Mouse (Mus musculus) gastrocnemius, adult 8-10 months (tissue): ENCODE data around the gene Traf3ip2. TPM values are rescaled to one million over a fixed set of nuclear protein-coding genes. Genes with fewer than 3 reads are reported as not detected.

ENCODE experiments used
- DNase-seq, 2 experiments: peaks; one replicate each; pipeline ENCODE4 v3.0.0; 2022; ENCODE audit warnings: low spot score in 2 of 2
- total RNA-seq, 4 experiments: library from RNA; stranded (reverse); gene quantifications; 2 replicates each; pipeline ENCODE4 v1.2.4; 2022

Gene Traf3ip2
- total RNA-seq, 4 experiments from 2014 or later: 2.8 to 6.3 (median 4.4) TPM

DNA sequence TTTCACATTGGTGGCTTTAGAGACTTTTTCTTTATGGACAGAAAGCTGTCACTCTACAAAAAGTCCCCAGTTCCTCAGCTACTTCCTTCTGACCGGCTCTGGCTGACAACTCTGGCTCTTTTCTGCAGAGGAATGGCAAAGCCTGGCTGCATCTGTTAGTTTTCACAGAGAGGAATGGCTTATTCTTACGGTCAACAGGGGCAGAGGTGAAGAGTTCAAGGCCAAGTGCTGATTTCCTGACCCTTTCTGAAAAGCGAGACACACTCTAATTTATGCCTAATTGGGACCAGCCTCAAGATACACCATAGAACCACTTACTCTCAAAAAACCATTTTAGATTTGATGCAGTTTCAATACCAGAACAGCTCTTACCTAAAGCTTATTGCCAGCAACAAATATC, 61.4 kb downstream of the Traf3ip2 start:
- no peak for DNase-seq

DNA sequence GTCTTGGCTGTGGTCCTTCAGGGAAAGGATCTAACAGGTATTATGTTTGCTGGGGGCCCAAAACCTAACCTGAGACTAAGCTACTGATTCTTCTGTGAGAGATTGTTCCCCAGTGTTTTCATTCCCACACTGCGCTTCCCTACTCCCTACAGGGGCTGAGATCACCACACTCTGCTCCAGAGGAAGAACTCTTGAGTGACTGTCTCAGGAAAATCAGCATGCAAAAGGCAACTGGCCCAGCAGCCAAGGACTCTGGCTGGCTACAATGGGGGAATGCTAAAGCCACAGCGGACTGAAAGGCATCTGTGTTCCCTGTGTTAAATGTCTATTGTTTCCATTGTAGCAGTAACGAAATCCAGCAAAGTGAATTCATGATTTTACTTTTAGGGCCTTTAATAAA, 62.0 kb downstream of the Traf3ip2 start:
- no peak for DNase-seq

DNA sequence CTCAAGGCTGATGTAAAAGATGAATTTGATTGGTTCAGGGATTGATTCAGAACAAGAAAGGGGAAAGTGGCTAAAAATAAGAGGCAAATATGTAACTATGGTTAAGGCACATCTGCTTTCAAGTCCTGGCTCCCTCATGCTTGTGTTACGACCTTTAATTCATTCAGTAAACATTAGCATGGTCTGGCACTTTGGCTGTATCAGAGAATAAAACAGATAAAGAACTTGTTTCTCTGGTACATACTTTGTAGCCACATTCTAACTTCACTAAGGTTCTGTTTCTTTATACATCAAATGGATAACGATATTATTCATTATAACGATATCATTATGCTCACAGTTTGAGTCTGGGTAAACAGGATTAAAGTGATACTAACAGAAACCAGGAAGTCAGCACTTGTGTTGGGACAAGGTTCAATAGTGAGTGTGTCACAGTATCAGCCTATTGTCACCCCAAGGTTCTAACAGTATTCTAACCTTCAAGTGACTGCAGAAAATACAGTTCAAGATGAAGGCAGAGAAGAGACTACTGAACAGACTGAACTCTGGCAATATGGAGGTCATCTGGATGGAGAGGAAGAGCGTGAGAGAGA, 65.6 kb downstream of the Traf3ip2 start:
- no peak for DNase-seq

DNA sequence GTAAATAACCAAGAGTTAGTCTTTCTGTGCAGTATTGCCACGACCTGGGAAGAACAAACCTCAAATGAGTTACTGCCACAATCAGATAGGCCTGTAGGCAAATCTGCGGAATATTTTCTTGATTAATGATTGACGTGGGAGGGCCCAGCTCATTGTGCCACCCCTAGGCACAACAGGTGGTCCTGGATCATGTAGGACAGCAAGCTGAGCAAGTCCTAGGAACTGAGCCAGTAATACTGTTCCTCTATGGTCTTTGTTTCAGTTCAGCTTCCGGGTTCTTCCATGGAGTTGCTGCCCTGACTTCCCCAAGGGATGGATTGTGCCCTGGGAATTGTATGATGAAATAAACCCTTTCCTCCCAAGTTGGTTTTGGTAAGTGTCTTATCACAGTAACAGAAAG, 68.3 kb downstream of the Traf3ip2 start:
- no peak for DNase-seq

DNA sequence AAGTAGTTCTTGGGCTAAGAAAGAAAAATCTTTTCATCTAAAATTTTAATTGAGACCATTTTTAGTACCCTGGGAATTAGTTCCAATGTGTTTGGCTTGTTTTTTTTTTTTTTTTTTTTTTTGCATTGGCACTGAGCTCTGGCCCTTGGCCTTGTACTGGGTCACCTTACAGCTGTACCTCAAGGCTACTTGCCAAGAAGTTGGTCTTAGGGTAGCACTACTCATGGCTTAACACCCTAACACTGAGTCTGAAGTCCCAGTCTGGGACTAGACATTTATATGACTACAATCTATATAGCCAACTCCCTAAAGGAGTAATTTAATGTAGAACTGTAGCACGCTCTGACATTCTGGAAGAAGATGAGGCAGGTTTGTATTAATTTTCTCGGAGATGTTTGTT, 69.8 kb downstream of the Traf3ip2 start:
- DNase-seq: no peak

DNA sequence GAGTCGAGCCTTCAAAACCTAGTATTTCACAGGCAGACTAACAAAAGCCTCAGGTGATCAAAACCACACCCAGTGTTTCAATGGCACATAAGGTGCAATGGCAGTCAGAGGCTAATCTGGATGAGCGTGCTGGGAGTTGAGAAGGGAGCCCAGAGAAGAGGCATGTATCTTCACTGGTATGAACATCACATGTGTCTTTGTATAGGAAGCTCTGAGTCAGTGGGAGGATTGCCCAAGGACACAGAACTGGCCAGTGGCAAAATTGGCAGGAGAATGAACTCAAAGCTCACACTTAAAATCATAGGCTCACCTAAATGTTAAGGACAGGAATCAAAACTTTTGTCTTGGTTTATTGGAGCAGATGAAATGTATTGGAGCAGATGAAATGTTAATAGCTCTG, 70.7 kb downstream of the Traf3ip2 start:
- DNase-seq: no peak

DNA sequence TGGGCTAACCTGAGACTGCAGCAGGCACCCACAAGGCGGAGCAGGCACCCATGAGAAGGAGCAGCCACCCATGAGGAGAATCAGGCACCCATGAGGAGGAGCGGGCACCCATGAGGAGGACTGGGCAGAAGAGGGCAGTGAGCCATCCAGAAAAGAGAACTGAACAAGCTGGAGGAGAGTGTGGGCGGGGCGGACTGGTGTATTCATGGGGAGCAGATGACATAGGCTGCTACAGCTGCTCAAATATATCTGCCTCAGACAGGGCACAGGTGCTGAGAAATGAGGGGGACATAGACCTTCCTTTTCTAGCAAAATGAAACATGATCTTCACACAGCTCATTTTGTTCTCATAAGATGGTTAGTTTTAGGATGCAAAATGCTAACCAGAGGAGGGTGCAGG, 74.1 kb downstream of the Traf3ip2 start:
- no peak for DNase-seq

DNA sequence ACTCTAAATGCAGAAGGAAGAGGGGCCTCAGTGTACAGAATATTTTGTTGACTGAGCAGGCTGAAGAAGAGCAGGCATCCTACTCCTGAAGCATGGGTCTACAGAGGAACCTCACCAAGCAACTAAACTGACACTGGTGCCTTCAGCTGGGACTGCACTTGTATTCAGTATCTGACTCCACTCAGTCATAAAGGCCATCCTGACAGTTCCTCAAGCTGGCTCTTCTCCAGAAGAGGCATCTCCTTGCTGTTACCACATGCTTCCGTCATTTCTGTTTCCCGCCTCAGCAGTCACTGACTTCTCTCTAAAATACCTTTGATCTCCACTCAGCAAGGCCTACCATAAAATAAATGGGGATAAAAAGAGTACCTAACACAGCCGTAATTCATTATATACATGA, 75.1 kb downstream of the Traf3ip2 start:
- DNase-seq: no peak

DNA sequence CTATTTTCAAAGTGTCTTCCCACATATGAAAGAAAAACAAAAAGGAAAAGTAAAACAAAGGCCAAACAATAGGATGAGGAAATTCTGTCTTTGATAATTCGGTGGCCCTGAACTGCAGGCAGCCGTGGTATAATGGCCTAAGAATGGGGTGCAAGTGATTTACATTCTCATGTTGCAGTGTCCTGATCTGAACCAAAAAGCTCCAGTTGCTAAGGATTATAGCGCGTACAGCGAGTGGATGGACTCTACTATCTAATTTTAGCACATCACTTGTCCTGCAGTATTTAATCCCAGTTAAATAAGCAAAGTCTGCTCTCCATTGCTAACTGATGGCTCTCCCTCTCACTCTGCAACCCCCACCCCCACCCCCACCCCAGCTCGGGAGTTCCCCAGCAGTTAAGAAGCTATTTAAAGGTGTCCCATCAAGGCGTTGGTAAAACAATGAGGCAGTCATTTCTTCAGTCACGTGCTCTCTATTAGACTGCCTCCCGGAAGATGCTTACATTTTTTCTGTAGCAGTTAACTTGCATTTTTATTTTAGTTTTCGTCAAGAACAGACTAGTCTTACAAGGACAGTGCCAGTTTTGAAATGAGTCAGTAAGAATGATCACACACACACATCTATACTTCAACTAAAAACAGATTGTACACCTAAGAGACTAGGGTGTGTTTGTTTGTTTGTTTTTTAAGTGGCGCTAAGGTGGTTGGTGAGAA, 78.8 kb downstream of the Traf3ip2 start:
- DNase-seq: no peak

DNA sequence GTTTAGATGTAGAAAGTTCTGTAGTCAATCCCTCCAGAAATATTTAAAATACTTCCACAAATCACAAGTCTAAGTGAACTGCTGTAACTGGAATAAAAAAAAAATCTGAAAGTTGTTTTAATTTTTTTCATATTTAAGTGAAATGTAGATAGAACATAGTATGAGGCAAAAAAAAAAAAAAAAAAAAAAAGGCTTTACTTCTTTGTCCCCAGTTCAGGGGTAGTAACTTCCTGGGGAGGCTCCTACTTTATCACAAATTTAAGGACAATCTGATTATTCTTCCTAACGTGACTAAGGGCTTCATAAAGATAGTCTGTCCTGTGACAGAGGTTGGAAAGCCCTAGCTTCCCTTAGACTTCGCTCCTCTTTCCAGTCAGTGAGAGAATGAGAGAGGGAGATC, 79.4 kb downstream of the Traf3ip2 start:
- no peak for DNase-seq

Other genes with a start within 250 kb of the Traf3ip2 start
- gene Fyn, start 244.1 kb upstream of the Traf3ip2 start, total RNA-seq: 1 to 10 TPM; 2.8 to 7.3 (median 5.7) TPM
- gene Rev3l, start 119.2 kb downstream of the Traf3ip2 start, total RNA-seq: 10 to 100 TPM; 18.1 to 27.9 (median 23.9) TPM